Mouse (Mus musculus) macrophage (primary cell): Measurements from ENCODE around the gene Cyp4b1. TPM values are rescaled to one million over a fixed set of nuclear protein-coding genes. Genes with fewer than 3 reads are reported as not detected.
"Not testable (repeated sequence)": the region's sequence is repeated elsewhere in the genome, so short reads cannot be mapped to it uniquely, and the experiment has no call there.

Experiments used
- H3K27ac ChIP-seq: fragments of 350-480 bp; formaldehyde crosslinking; 2 replicates; pipeline ENCODE4 v1.9.0; 2021
- H3K36me3 ChIP-seq: fragments of 350-480 bp; formaldehyde crosslinking; 2 replicates; pipeline ENCODE4 v1.9.0; 2021; ENCODE audit errors: inconsistent target
- H3K4me3 ChIP-seq: fragments of 350-480 bp; formaldehyde crosslinking; 2 replicates; pipeline ENCODE4 v1.9.0; 2021; ENCODE audit errors: inconsistent target
- H3K79me2 ChIP-seq: fragments of 350-480 bp; formaldehyde crosslinking; 2 replicates; pipeline ENCODE4 v1.9.0; 2021; ENCODE audit errors: inconsistent target
- WGBS: methylation state at CpG from one replicate; pipeline ENCODE4 v1.1.7; 2026; ENCODE audit warnings: inconsistent platforms; ENCODE audit not compliant: missing documents; 5-methylcytosine and 5-hydroxymethylcytosine counted together
- polyA plus RNA-seq: library from polyadenylated mRNA; stranded (reverse); fragments of 250-400 nt; gene quantifications from 3 replicates; pipeline ENCODE4 v1.2.4, GENCODE M21; 2018; ENCODE audit warnings: inconsistent platforms
- total RNA-seq, 78 experiments: library from RNA; depleted of rRNA; stranded (reverse); fragments of 250-400 nt; gene quantifications; 1 replicate in 9 of 78; 2 replicates in 24 of 78; 3 replicates in 43 of 78; 4 replicates in 2 of 78; pipeline ENCODE4 v1.2.4; 2018; ENCODE audit warnings: inconsistent platforms in 56 of 78

Gene Cyp4b1
- total RNA-seq (2018; cell fraction: chromatin; rRNA removed) = not detected
- under 1 TPM in 1 of 26 experiments, not detected in 25; 0.27 TPM for total RNA-seq (2018; cell fraction: cytosol; rRNA removed)
- not detected for total RNA-seq (2018; cell fraction: nucleus; rRNA removed)
- not detected in 3 replicates for polyA plus RNA-seq

DNA sequence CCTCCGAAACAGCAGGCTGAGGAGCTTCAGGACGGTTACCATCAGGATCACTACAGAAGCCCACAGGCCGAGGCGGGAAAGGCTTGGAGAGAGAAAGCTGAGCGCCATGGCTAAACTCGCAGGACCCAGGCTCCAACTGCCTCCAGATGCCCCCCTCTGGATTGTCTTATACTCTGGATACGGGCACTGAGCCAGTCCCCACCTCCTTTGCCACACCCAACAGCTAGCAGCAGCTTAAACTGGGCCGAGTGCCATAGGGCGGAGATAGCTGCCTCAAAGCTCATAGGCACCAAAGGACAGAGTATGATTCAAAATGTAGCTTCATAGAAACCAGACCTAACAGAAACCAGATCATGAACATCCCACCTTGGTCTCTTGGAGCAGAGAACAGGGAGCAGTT is at the start of gene Cyp4b1:
Gene Cyp4b1, minus strand, starts transcription at position 144 of the 400 bp plus-strand sequence.
- WGBS = 76% methylated on average over 9 of the region's 9 CpGs
- Histone ChIP-seq H3K27ac (no peak within 1 kb of the TSS), H3K79me2 (no peaks in the 10 kb centered on the region), H3K36me3 (no peaks in the 10 kb centered on the region), H3K4me3 (no peak within 1 kb of the TSS)

DNA sequence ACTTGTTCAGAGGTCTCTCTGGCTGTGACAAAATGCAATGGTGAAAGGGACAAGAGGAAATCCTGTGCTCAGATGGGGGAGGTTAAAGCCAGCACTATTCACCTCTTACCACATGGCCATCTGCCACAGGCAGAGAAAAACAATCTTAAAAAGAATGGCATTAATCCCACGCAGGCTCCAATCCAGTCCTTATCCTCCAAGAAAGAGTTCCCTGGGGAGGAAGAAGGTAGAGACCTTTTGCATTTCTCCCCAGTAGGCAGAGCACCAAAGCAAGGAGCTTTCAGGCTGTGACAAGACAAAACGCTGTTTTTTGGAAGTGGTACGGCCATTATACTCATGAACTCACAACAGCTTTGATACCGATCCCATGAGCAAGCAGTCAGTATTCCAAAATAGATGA is 38.8 kb upstream of the Cyp4b1 start:
- no peaks in the 10 kb centered on the region for H3K36me3 ChIP-seq
- 74% methylated on average over 4 of the region's 4 CpGs for WGBS
- no peak overlapping the region for H3K27ac ChIP-seq
- H3K4me3 ChIP-seq = no peak overlapping the region
- no peaks in the 10 kb centered on the region for H3K79me2 ChIP-seq

DNA sequence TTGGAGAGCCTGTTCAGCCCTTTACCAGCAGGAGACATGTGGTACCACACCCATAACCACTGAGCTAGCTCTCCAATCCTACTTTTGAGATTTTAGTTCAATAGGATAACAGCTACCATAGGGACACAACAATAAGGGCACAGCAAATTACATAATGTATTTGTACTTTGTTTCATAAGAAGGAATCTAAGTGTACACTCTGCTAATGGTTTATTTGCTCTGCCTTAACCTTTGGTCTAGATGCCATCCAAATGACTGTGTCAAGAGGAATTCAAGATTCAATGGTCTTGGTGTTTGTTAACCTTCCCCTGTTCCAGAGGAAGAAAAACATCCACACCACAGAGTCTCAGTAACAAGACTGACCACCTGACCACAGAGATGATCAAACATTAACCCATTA is 11.7 kb upstream of the Cyp4b1 start:
- H3K4me3 ChIP-seq = no peak overlapping the region
- H3K36me3 ChIP-seq = no peaks in the 10 kb centered on the region
- H3K27ac ChIP-seq = no peak overlapping the region
- H3K79me2 ChIP-seq = no peaks in the 10 kb centered on the region

DNA sequence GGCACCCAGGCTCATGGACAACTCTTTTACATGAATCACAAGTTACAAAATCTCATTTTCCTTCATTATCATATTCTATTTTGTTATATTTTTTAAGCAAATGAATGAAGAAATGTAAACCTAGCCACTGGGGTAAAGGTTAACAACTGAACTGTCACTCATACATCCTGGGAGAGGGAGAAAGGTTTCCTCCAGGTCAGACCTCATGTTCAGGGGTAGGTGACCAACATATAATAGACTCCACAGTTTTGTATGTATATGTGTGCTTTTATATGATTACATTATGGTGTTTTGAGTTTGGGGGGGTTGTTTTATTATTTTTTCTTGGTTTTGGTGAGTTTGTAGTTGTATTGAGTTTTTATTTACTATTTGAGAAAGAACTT is 10.3 kb upstream of the Cyp4b1 start:
- no peaks in the 10 kb centered on the region for H3K36me3 ChIP-seq
- no peaks in the 10 kb centered on the region for H3K79me2 ChIP-seq
- H3K27ac ChIP-seq = no peak overlapping the region
- no peak overlapping the region for H3K4me3 ChIP-seq

DNA sequence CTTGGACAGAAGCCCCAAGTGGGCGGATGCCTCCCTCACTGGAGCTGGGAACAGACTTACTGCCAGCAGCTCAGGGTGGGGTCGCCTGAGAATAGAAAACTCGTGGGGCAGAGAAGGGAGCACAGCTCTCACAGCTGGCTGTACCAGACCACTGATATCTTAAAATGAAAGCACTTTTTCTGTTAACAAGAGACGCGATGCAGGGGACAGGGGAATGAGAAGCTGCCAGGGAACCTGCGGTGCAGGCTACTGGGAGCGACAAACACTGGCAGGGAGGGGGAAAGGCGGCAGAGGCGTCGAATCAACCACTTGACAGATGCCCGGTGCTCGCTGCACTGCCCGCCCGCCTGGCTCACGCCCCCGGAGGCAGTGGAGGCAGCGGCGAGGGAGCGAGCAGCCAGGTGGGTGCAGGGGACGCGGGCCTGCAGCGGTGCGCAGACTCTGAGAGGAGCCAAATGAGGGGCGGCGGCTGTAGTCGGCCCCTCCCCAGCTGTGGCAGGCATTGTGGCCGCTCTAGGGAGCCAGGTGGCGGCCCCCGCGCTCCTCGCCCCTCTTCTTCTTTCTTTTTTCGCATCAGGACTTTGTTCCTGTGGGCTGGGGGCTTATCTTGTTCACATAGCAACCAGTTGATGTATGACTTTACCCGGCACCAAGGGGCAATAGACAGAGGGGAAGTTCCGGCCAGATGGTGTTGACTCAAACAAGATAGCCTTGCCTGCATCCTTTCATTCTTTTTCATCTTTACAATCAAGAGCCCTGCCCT is 9.8 kb upstream of the Cyp4b1 start:
- no peak overlapping the region for H3K4me3 ChIP-seq
- no peaks in the 10 kb centered on the region for H3K79me2 ChIP-seq
- H3K36me3 ChIP-seq = no peaks in the 10 kb centered on the region
- H3K27ac ChIP-seq = no peak overlapping the region
- WGBS = 2% methylated on average over 34 of the region's 34 CpGs

DNA sequence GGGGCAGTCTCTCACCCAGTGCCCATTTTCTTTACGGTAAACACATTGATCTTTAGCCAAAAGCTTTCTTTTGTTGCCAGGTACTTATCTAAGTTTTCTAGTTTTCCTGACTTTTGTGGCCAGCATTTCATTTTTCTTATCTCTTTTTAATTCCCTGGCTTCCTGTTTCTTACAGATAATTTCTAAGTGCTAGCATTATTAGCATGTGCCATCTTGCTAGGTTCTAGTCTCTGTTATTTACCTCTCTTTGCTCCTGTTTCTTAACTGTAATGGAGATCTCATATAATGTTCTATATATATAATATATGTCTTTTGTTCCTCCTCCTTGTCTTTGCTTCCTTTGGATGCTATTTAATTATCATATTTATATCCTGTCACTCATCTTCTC is 9.0 kb upstream of the Cyp4b1 start:
- WGBS = 23% methylated on average over 1 of the region's 1 CpGs
- H3K27ac ChIP-seq, H3K36me3 ChIP-seq: not testable (repeated sequence)

DNA sequence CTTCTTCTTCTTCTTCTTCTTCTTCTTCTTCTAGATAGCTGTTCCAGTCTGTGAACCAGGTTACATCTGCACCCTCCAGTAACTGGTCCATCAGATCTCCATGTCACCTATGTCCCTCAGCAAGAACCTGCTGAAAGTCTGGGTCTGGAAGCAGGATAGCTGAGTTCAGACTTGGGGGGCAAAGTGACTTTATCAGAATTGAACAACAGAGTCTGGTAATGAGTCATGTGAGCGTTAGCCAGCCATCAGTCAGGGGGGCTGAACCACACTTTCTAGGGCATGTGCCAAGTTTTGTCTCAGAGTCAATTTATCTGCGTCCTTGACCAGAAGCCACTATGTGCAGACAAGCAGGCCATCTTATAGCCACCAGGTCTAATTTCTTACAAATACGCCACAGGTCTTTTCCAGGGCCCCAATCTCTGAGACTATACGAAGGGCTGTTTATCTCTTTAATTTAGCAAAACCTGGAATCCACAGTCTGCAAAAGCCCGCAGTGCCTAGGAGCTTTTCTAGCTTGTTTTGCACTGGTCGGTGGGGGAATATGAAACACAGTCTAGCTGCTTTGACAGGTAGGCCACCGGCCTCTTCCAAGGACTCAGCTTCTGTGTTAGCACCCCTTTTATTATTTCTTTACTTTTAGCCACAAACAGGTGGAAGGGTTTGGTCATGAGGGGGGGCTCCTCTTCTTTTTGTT is 8.5 kb upstream of the Cyp4b1 start:
- not testable (repeated sequence) for H3K79me2 ChIP-seq, H3K4me3 ChIP-seq, H3K36me3 ChIP-seq, H3K27ac ChIP-seq
- 53% methylated on average over 7 of the region's 7 CpGs for WGBS

More for the DNA sequence above, 9.0 kb upstream of the Cyp4b1 start:
- not testable (repeated sequence) for H3K4me3 ChIP-seq, H3K79me2 ChIP-seq

DNA sequence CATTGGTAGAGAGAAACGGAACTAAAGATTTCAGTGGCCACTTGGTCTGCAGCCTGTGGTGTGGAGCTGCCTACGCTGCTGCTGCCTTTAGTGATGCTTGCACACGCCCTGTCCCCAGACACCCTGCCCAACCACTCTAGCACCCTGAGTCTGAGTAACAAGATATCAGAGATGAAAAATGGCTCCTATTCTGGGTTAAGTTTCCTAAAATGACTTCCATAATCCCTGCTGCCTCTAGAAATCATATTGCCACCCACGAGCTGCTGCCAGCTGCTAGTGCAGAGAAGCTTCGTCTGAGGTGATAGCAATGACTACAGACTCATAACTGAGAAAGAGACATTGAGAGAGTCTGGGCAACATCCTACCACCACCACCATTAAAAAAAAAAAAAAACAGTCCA is 3.3 kb upstream of the Cyp4b1 start:
- H3K36me3 ChIP-seq = no peaks in the 10 kb centered on the region
- no peaks in the 10 kb centered on the region for H3K79me2 ChIP-seq
- no peak overlapping the region for H3K4me3 ChIP-seq
- WGBS = 93% methylated on average over 5 of the region's 5 CpGs
- no peak overlapping the region for H3K27ac ChIP-seq

DNA sequence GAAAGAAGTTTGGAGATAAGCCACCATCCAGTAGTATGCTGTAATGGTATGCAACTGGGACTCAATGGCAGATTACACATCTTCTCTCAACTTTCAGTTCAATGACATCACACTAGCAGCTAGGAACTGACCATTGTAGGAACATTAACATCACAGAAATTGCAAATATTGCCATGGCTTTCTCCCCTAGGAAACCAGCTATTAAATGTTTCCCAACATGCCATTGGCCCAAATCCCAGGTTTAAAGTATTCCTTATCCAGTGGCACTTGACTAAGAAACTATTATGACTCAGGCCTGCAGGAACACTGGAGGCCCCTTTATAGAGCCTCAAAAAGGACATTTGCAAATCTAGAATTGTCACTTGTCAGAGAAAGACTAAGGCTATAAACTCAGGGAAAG is 1.8 kb upstream of the Cyp4b1 start:
- Histone ChIP-seq H3K79me2 (no peaks in the 10 kb centered on the region), H3K36me3 (no peaks in the 10 kb centered on the region), H3K4me3 (no peak overlapping the region), H3K27ac (no peak overlapping the region)

DNA sequence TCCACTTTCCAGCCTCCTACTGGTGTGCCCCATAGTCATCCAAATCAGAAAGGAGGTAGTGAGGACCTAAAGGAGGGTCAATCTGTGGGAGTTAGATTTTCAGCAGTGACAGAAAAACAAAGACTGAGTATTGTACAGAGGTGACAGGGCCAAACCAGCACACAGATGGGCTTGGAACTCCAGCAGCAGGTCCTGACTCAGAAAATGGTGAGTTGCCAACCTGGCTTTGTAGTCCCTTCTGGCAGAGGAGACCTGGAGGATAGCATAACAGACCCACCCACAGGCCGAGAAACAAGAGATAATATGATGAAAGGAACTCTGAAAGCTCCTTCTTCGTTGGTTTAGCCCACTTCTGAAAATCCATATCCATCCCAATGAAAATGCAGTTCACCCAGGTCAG is 1.2 kb upstream of the Cyp4b1 start:
- Histone ChIP-seq H3K4me3 (no peak overlapping the region), H3K27ac (no peak overlapping the region), H3K79me2 (no peaks in the 10 kb centered on the region), H3K36me3 (no peaks in the 10 kb centered on the region)
- 82% methylated on average over 2 of the region's 2 CpGs for WGBS

DNA sequence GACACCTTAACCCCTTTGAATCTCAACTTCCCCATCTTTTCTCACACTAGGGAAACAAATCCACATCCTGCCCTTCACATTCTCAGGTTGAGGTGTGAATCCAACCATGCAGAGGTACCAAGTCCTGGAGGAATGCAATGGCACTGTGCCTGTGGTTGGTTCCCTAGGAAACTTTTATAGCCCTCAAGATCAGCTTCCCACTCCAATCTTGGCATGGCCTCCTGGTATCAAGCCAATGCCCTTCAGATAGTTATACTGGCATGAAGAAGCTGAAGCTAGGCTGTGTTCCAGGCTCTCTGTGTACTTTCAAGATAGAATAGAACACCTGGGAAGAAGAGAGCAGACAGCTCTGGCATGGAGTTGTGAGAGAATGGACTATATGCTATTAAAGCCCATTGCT is 2.2 kb downstream of the Cyp4b1 start:
- Histone ChIP-seq H3K27ac (no peak overlapping the region), H3K36me3 (no peaks in the 10 kb centered on the region), H3K4me3 (no peak overlapping the region), H3K79me2 (no peaks in the 10 kb centered on the region)

DNA sequence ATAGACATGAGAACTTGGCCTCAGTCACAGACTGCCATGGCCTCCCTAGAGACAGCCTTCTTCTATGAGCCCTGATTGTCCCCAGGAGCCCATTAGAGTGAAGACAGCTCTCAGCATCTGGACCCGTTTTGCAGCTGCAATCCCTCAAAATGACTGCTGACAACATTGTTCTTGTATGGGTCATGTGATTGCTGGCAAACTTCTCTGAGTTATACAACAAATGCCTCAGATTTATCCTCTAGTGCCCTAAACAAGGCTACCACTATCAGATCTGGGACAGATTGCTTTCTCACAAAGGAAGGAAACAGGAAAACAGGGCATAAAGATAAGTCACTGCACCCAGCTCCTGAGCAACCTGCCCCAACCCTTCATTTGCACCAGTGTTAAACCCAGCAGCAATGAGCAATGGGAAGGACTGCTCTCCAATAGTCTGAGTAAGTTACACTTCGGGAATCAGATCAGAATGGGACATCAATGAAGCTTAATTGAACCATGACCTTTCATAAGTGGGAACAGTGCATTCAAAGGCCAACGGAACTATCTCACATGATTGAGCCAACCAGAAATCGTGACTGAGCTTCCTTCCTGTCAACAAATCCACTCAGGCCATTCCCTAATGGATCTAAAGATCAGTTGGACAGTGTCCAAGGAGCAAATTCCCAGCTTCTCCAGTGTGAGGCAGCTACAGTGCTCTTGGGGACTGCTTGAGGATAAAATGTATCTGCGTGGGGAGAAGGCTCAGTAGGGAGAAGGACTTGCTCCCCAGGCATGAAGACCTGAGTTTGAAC is 4.4 kb downstream of the Cyp4b1 start:
- Histone ChIP-seq H3K36me3 (no peaks in the 10 kb centered on the region), H3K79me2 (no peaks in the 10 kb centered on the region), H3K27ac (no peak overlapping the region), H3K4me3 (no peak overlapping the region)
- WGBS = 17% methylated on average over 5 of the region's 5 CpGs

DNA sequence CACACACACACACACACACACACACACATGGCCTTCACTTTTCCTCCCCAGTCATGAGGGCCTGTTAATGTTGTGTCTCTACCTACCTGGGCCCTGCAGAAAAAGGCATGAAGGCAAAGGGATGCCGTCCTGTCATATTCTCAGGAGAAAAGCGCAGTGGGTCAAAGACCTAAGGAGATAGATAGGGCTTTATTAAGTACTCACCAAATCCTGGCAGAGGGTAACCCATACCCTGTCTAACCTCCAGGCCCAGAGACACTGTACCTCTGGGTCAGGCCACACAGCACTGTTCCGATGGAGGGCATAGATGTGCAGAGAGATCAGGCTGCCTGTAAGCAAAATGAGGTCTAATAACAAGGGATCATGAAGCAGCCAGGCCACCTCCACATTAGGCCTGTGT is 22.0 kb downstream of the Cyp4b1 start:
- WGBS = 90% methylated on average over 3 of the region's 3 CpGs
- not testable (repeated sequence) for H3K36me3 ChIP-seq, H3K79me2 ChIP-seq, H3K4me3 ChIP-seq, H3K27ac ChIP-seq

DNA sequence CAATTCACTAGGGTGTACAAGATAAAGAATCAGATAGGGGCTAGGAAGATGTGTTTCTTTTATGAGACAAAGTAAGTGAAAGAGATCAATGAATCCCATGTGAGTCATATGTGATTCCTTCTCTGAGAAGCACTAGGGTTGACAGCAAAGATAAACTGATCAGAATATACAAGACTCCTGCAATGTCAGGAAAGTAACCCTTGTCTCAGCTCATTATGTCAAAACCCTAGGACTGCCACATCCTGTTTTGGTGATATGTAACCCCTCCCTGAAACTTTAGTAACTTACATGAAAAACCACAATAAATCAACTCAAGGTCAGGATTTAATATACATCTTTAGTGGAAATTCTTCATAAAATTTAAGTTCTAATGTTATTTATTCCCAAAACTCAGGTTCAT is 33.5 kb downstream of the Cyp4b1 start:
- no peaks in the 10 kb centered on the region for H3K79me2 ChIP-seq
- H3K4me3 ChIP-seq = no peak overlapping the region
- no peak overlapping the region for H3K27ac ChIP-seq
- H3K36me3 ChIP-seq = no peaks in the 10 kb centered on the region

DNA sequence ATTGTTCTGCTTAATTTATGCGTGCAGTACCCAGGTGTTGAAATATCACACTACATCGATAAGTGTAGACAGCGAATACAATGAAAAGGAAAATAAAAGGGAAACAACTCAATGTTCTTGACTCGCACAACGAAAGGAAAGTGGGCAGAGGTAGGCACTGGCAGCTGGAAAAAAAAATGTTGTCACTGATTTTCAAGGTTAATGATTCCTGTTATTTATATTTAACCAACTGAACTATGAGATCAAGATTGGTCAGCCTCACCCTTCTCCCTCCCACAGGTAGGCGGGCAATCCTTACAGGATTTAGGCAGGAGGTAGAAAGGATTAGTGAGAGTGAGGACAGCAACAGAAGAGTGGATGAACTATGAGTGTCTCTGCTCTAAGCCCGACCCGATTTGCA is 46.9 kb downstream of the Cyp4b1 start, which contains the start of gene Cyp4a32:
Gene Cyp4a32, plus strand, starts transcription at position 359 of the 400 bp plus-strand sequence.
- H3K36me3 ChIP-seq, H3K27ac ChIP-seq, H3K4me3 ChIP-seq, H3K79me2 ChIP-seq: not testable (repeated sequence)
- WGBS = 97% methylated on average over 8 of the region's 8 CpGs
